ENCODE assay signal across 8 mouse cellular contexts in the genomic region with DNA sequence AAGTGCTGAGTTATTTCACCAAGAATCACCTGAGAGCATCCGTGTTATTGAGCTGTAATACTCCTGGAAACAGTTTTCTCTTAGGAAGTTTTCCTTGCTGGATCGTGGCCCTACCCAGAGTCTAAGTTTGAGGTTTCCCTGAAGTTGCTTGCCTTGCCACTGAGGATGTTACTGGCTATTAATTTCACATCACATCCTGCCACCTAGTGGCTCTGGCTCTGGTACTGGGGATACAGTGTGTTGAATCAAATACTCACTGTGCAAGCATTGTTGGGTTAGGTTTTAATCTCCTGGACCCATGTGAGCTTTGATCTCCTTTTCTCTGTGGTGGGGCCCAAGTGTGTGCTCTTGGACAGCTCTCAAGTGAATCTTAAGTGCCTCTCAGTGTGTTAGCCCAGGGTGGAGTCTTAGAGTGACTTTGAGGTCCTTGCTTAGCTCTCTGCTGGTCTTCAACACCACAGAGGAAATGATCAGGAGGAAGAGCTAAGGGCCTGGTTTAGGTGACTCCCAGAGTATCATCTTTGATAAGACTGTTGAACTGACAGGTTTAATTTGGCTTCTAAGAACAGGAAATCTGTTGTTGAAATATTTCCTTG. TPM values are rescaled to one million over a fixed set of nuclear protein-coding genes. Genes with fewer than 3 reads are reported as not detected.
A peak's percentile ranks its signal among the peaks of the same experiment; 100 is the strongest.
DNase-seq lines count a peak whose midpoint lies in the region; ATAC-seq and TF ChIP-seq lines count a peak whose summit lies in the region.

No protein-coding gene starts in this region.

- no peaks in the 10 kb centered on the region for H3K36me3 ChIP-seq in heart, postnatal 0 days (replicated peaks; ENCODE audit: control insufficient read depth, insufficient read depth, low read length)
- peaks cover 0 to 5% of the 10 kb centered on the region in 2 experiments; a peak in 2 of 4 replicates for H3K36me3 ChIP-seq in MEL (ENCODE audit: control insufficient read depth in 1 of 2, insufficient read depth in 2 of 2, low read length in 2 of 2)
- H3K36me3 ChIP-seq in liver, embryonic 14.5 days (replicated peaks; ENCODE audit: control insufficient read depth, insufficient read depth, low read depth) = no peaks in the 10 kb centered on the region

- H3K4me2 ChIP-seq in heart, postnatal 0 days (ENCODE audit: low read depth, low read length) = no peak overlapping the region
- no peak overlapping the region for H3K4me2 ChIP-seq in liver, embryonic 14.5 days (ENCODE audit: low read depth)

- no peaks in the 10 kb centered on the region for H3K9me3 ChIP-seq in heart, postnatal 0 days (replicated peaks; ENCODE audit: control insufficient read depth, low read length)
- H3K9me3 ChIP-seq in MEL (replicated peaks; ENCODE audit: insufficient read depth, low read length) = no peaks in the 10 kb centered on the region
- no peaks in the 10 kb centered on the region for H3K9me3 ChIP-seq in liver, embryonic 14.5 days (ENCODE audit: control insufficient read depth, low read length)

- H3K79me2 ChIP-seq in MEL (ENCODE audit: control insufficient read depth, insufficient read depth, low read length, poor library complexity) = no peaks in the 10 kb centered on the region

- TF ChIP-seq EP300 in heart, postnatal 0 days (IDR thresholded peaks at IDR 0.05; ENCODE audit: low read depth) = no peak
- no peak for TF ChIP-seq EP300 in MEL (IDR thresholded peaks at IDR 0.05; ENCODE audit: low read depth in 1 of 2, low read length in 2 of 2)
- no peak for TF ChIP-seq EP300 in liver, embryonic 14.5 days (IDR thresholded peaks at IDR 0.05; ENCODE audit: low read depth)

- no peak overlapping the region for H3K9ac ChIP-seq in heart, postnatal 0 days (replicated peaks; ENCODE audit: low read depth, low read length)
- no peak overlapping the region for H3K9ac ChIP-seq in MEL (ENCODE audit: control insufficient read depth, low read depth, low read length, poor library complexity, severe bottlenecking)
- no peak overlapping the region for H3K9ac ChIP-seq in liver, embryonic 14.5 days (replicated peaks)

- peak; percentile 33; the same call in 1 of the 2 replicates for ATAC-seq in heart, postnatal 0 days (ENCODE audit: insufficient read depth, low read depth)
- no peak for ATAC-seq in liver, embryonic 14.5 days (ENCODE audit: insufficient read depth)

- no peak for TF ChIP-seq POLR2A in MEL (IDR thresholded peaks at IDR 0.05; ENCODE audit: control insufficient read depth in 1 of 2, insufficient read depth in 1 of 2, low read depth in 1 of 2, low read length in 2 of 2, poor library complexity in 1 of 2)

- TF ChIP-seq RAD21 in MEL (IDR thresholded peaks at IDR 0.05; ENCODE audit: low read depth, low read length) = peak; percentile 60

- no peaks in the 10 kb centered on the region for H3K4me1 ChIP-seq in heart, postnatal 0 days (ENCODE audit: control insufficient read depth, insufficient read depth)
- peaks cover 0 to 2% of the 10 kb centered on the region in 2 experiments; a peak in 1 of 4 replicates for H3K4me1 ChIP-seq in MEL (ENCODE audit: control insufficient read depth in 1 of 2, insufficient read depth in 2 of 2, low read length in 2 of 2)
- no peaks in the 10 kb centered on the region for H3K4me1 ChIP-seq in liver, embryonic 14.5 days (replicated peaks; ENCODE audit: control insufficient read depth in 2 of 2, insufficient read depth in 2 of 2, low read length in 1 of 2)

- WGBS in heart, postnatal 0 days = 35% methylated on average over 2 of the region's 2 CpGs
- WGBS in liver, embryonic 14.5 days (ENCODE audit: insufficient replicate concordance) = 26% methylated on average over 2 of the region's 2 CpGs

- no peak overlapping the region for H3K4me3 ChIP-seq in heart, postnatal 0 days (ENCODE audit: low read depth, low read length)
- H3K4me3 ChIP-seq in MEL (ENCODE audit: control insufficient read depth in 1 of 2, insufficient read depth in 1 of 2, low read depth in 2 of 2, low read length in 2 of 2) = no peak overlapping the region
- H3K4me3 ChIP-seq in liver, embryonic 14.5 days (ENCODE audit: insufficient read depth in 1 of 2, low read depth in 2 of 2, low read length in 2 of 2) = no peak overlapping the region

- no peak overlapping the region for H3K27ac ChIP-seq in heart, postnatal 0 days (ENCODE audit: low read depth)
- no peak overlapping the region for H3K27ac ChIP-seq in MEL (ENCODE audit: control insufficient read depth, low read depth, low read length)
- H3K27ac ChIP-seq in liver, embryonic 14.5 days = no peak overlapping the region

- no peaks in the 10 kb centered on the region for H3K27me3 ChIP-seq in heart, postnatal 0 days (ENCODE audit: control insufficient read depth, insufficient read depth, low read length)
- no peaks in the 10 kb centered on the region for H3K27me3 ChIP-seq in MEL (ENCODE audit: control insufficient read depth in 1 of 2, insufficient read depth in 2 of 2, low read length in 2 of 2)
- H3K27me3 ChIP-seq in liver, embryonic 14.5 days (ENCODE audit: control insufficient read depth, insufficient read depth, low read length) = no peaks in the 10 kb centered on the region

- peak; percentile 67 for TF ChIP-seq CTCF in heart, postnatal 0 days (IDR thresholded peaks at IDR 0.05; ENCODE audit: low read depth)
- TF ChIP-seq CTCF in MEL (IDR thresholded peaks at IDR 0.05 in 2 of 3, conservative IDR thresholded peaks at IDR 0.05 in 1 of 3; ENCODE audit: control insufficient read depth in 1 of 3, insufficient read depth in 1 of 3, low read depth in 2 of 3, low read length in 3 of 3, poor library complexity in 1 of 3, severe bottlenecking in 1 of 3) = peak; percentile 22 to 65 (median 24); a peak in 2 of 6 replicates
- TF ChIP-seq CTCF in liver, embryonic 14.5 days (IDR thresholded peaks at IDR 0.05; ENCODE audit: low read depth) = peak; percentile 37

- peak; percentile 16 for DNase-seq in heart, postnatal 0 days (ENCODE audit: low spot score)
- DNase-seq in heart, adult 8-10 months (ENCODE audit: low spot score) = no peak
- DNase-seq in MEL (ENCODE audit: low read depth, low spot score) = peak; percentile 39
- DNase-seq in embryo, embryonic 10 days (ENCODE audit: low spot score) = peak; percentile 54
- peak; percentile 52 for DNase-seq in kidney, adult 9 months
- no peak for DNase-seq in liver, embryonic 14.5 days (ENCODE audit: low read depth in 3 of 3, low spot score in 3 of 3)
- peak; percentile 52 to 70 for DNase-seq in right cerebral cortex, postnatal 10 days (ENCODE audit: low spot score in 2 of 2)
- no peak for DNase-seq in thymus, postnatal 14 days

TF ChIP-seq in MEL, 35 proteins besides CTCF, POLR2A, EP300 and RAD21:
- no peak for TF ChIP-seq CHD2 (IDR thresholded peaks at IDR 0.05; ENCODE audit: low read length)
- no peak for TF ChIP-seq ZNF384 (IDR thresholded peaks at IDR 0.05; ENCODE audit: low read depth, low read length)
- peak; percentile 58 for TF ChIP-seq ZC3H11A (IDR thresholded peaks at IDR 0.05; ENCODE audit: low read depth, low read length)
- no peak for TF ChIP-seq NELFE (IDR thresholded peaks at IDR 0.05; ENCODE audit: low read depth, low read length)
- TF ChIP-seq CHD1 (IDR thresholded peaks at IDR 0.05; ENCODE audit: low read depth, low read length) = no peak
- TF ChIP-seq SMC3 (IDR thresholded peaks at IDR 0.05; ENCODE audit: low read depth, low read length) = peak; percentile 69
- no peak for TF ChIP-seq POLR2AphosphoS5 (IDR thresholded peaks at IDR 0.05; ENCODE audit: borderline replicate concordance, low read depth, low read length)
TF ChIP-seq in MEL: peak in this region for 2.

RNA-seq across cellular contexts. Expression of a gene that starts 47.6 kb away (rescaled TPM):
- 1.4 and 2.4 TPM in 2 replicates for total RNA-seq in heart, postnatal 0 days (2014; rRNA removed; ENCODE audit: low replicate concordance)
- polyA plus RNA-seq in heart, postnatal 0 days (2015; fragmentation: Nextera tagmentation; extraction: Ambion mirVana) = 0.52 and 0.59 TPM in 2 replicates
- 1 to 10 TPM in 2 of 4 experiments, under 1 TPM in 2; 0.69 to 2.1 (median 0.89) TPM for total RNA-seq in heart, adult 8-10 months (2022)
- total RNA-seq in MEL (2012; rRNA removed) = not detected in 2 replicates
- polyA plus RNA-seq in MEL (2012; ENCODE audit: insufficient read depth in 1 of 2, insufficient read length in 2 of 2, low read depth in 1 of 2, low replicate concordance in 2 of 2, missing spikeins in 1 of 2) = under 1 TPM in 1 of 2 experiments, not detected in 1; 0.10 TPM
- 0.02 and 0.09 TPM in 2 replicates for polyA plus RNA-seq in liver, embryonic 14.5 days (2012; rRNA removed)
- 0.04 and 0.16 TPM in 2 replicates for polyA plus RNA-seq in liver, embryonic 14.5 days (2014; fragmentation: Nextera tagmentation; extraction: Ambion mirVana)

Comparison
In these comparisons a context has a peak if more than half of its experiments do, and no peak if none do; other contexts are left out.
1. DNase-seq: peak in heart, postnatal 0 days (single experiment), MEL (single experiment), embryo, embryonic 10 days (single experiment), kidney, adult 9 months (single experiment) and right cerebral cortex, postnatal 10 days (2 of 2); none in heart, adult 8-10 months (single experiment), liver, embryonic 14.5 days (0 of 3) and thymus, postnatal 14 days (single experiment).
2. Peak in every context shown above with its lines, with median percentiles within 50 percentile points of each other: CTCF ChIP-seq.